ENCODE assay signal across 22 mouse cellular contexts in genomic region chr12:90013958-90014357, GRCm38 (mm10).
A peak's percentile ranks its signal among the peaks of the same experiment; 100 is the strongest.
DNase-seq lines count a peak whose midpoint lies in the region; ATAC-seq lines count a peak whose summit lies in the region.
"Had no signal": no experiment of that assay in that cellular context is flagged by ENCODE, and none has a peak within 500 bp of the region (broad histone marks: within the 10 kb centered on the region; RNA-seq: fewer than 3 reads in every experiment).

No protein-coding gene starts in this region.

- no peak overlapping the region for H3K4me3 ChIP-seq in forebrain, embryonic 11.5 days (ENCODE audit: low read depth, low read length)
- H3K4me3 ChIP-seq in forebrain, embryonic 10.5 days: no peak overlapping the region
- H3K4me3 ChIP-seq in forebrain, embryonic 13.5 days: no peak overlapping the region
- no peak overlapping the region for H3K4me3 ChIP-seq in forebrain, embryonic 16.5 days (replicated peaks; ENCODE audit: low read length)
- H3K4me3 ChIP-seq: heart, embryonic 10.5 days; heart, embryonic 13.5 days had no signal

- no peaks in the 10 kb centered on the region for H3K36me3 ChIP-seq in forebrain, embryonic 11.5 days (ENCODE audit: control insufficient read depth, insufficient read depth, low read length)
- no peaks in the 10 kb centered on the region for H3K36me3 ChIP-seq in forebrain, embryonic 10.5 days (replicated peaks)
- H3K36me3 ChIP-seq in forebrain, embryonic 13.5 days (ENCODE audit: poor library complexity, severe bottlenecking): no peaks in the 10 kb centered on the region
- no peaks in the 10 kb centered on the region for H3K36me3 ChIP-seq in forebrain, embryonic 16.5 days (ENCODE audit: control insufficient read depth, insufficient read depth)
- H3K36me3 ChIP-seq: heart, embryonic 10.5 days; heart, embryonic 13.5 days had no signal

- WGBS in forebrain, embryonic 11.5 days: 45% methylated on average over 2 of the region's 2 CpGs
- 45% methylated on average over 2 of the region's 2 CpGs for WGBS in forebrain, embryonic 10.5 days
- 16% methylated on average over 2 of the region's 2 CpGs for WGBS in forebrain, embryonic 13.5 days
- 11% methylated on average over 2 of the region's 2 CpGs for WGBS in forebrain, embryonic 16.5 days

- ATAC-seq in forebrain, embryonic 11.5 days (replicated peaks; ENCODE audit: low FRiP score): peak; percentile 42; the same call in 1 of the 2 replicates
- ATAC-seq in forebrain, embryonic 13.5 days: peak; percentile 43; the same call in 1 of the 2 replicates
- 0 out of 2 replicates have a peak, but pooled peaks have one; percentile 58 for ATAC-seq in forebrain, embryonic 16.5 days
- ATAC-seq: activated CD4-positive, CD25-positive, alpha-beta regulatory T cell, adult 4 months; hindbrain, postnatal 0 days; intestine, postnatal 0 days had no signal

- no peak overlapping the region for H3K4me2 ChIP-seq in forebrain, embryonic 11.5 days (ENCODE audit: low read depth, low read length, severe bottlenecking)
- no peak overlapping the region for H3K4me2 ChIP-seq in forebrain, embryonic 13.5 days
- no peak overlapping the region for H3K4me2 ChIP-seq in forebrain, embryonic 16.5 days (ENCODE audit: low read length)
- H3K4me2 ChIP-seq: heart, embryonic 13.5 days; hindbrain, embryonic 14.5 days had no signal

- H3K27me3 ChIP-seq in forebrain, embryonic 11.5 days (ENCODE audit: control insufficient read depth, insufficient read depth, low read length): no peaks in the 10 kb centered on the region
- no peaks in the 10 kb centered on the region for H3K27me3 ChIP-seq in forebrain, embryonic 10.5 days (ENCODE audit: poor library complexity, severe bottlenecking)
- H3K27me3 ChIP-seq in forebrain, embryonic 13.5 days: no peaks in the 10 kb centered on the region
- H3K27me3 ChIP-seq in forebrain, embryonic 16.5 days (replicated peaks; ENCODE audit: control insufficient read depth, insufficient read depth, low read length): no peaks in the 10 kb centered on the region
- H3K27me3 ChIP-seq: heart, embryonic 13.5 days had no signal

- H3K27ac ChIP-seq in forebrain, embryonic 11.5 days (ENCODE audit: low read depth, low read length): no peak overlapping the region
- no peak overlapping the region for H3K27ac ChIP-seq in forebrain, embryonic 10.5 days
- H3K27ac ChIP-seq in forebrain, embryonic 13.5 days: no peak overlapping the region
- H3K27ac ChIP-seq in forebrain, embryonic 16.5 days (ENCODE audit: low read length): no peak overlapping the region
- H3K27ac ChIP-seq: heart, embryonic 10.5 days; heart, embryonic 13.5 days; hindbrain, embryonic 14.5 days; hindbrain, postnatal 0 days had no signal

- H3K9me3 ChIP-seq in forebrain, embryonic 11.5 days (ENCODE audit: control insufficient read depth, low read length): no peaks in the 10 kb centered on the region
- no peaks in the 10 kb centered on the region for H3K9me3 ChIP-seq in forebrain, embryonic 10.5 days
- H3K9me3 ChIP-seq in forebrain, embryonic 13.5 days (replicated peaks): no peaks in the 10 kb centered on the region
- H3K9me3 ChIP-seq in forebrain, embryonic 16.5 days (ENCODE audit: control insufficient read depth, low read length): no peaks in the 10 kb centered on the region
- H3K9me3 ChIP-seq: heart, embryonic 10.5 days; heart, embryonic 13.5 days had no signal

- DNase-seq in forebrain, embryonic 11.5 days (ENCODE audit: low spot score): no peak
- no peak for DNase-seq in forebrain, embryonic 10.5 days (ENCODE audit: extremely low spot score, low spot score)
- peak; percentile 54 for DNase-seq in brain, adult 2 months (ENCODE audit: low read depth, low spot score)
- no peak for DNase-seq in thymus, postnatal 4 days
- DNase-seq in ovary, adult 18-20 months (ENCODE audit: low spot score): no peak
- no peak for DNase-seq in heart, adult 9 months (ENCODE audit: low spot score in 2 of 2)
- DNase-seq: adrenal gland, adult 8-10 months; adrenal gland, postnatal 25 days; cerebellum, adult 11 months; cerebellum, adult 8-10 months; gastrocnemius, postnatal 25 days; heart, adult 18-20 months; heart, postnatal 14 days; heart, postnatal 4 days had no signal

- no peaks in the 10 kb centered on the region for H3K4me1 ChIP-seq in forebrain, embryonic 11.5 days (replicated peaks; ENCODE audit: control insufficient read depth, insufficient read depth, low read length)
- no peaks in the 10 kb centered on the region for H3K4me1 ChIP-seq in forebrain, embryonic 10.5 days
- peaks cover 13% of the 10 kb centered on the region; the same call in 1 of the 2 replicates for H3K4me1 ChIP-seq in forebrain, embryonic 13.5 days
- H3K4me1 ChIP-seq in forebrain, embryonic 16.5 days (replicated peaks; ENCODE audit: control insufficient read depth, insufficient read depth, low read length): no peaks in the 10 kb centered on the region; the same call in 1 of the 2 replicates
- H3K4me1 ChIP-seq: heart, embryonic 10.5 days; heart, embryonic 13.5 days had no signal

- no peak overlapping the region for H3K9ac ChIP-seq in forebrain, embryonic 11.5 days (ENCODE audit: low read length)
- no peak overlapping the region for H3K9ac ChIP-seq in forebrain, embryonic 13.5 days
- no peak overlapping the region for H3K9ac ChIP-seq in forebrain, embryonic 16.5 days (replicated peaks; ENCODE audit: low read depth, low read length)
- H3K9ac ChIP-seq: heart, embryonic 13.5 days; hindbrain, embryonic 14.5 days had no signal
